Mouse (Mus musculus): Measurements from ENCODE around the gene Csdc2. TPM values are rescaled to one million over a fixed set of nuclear protein-coding genes. Genes with fewer than 3 reads are reported as not detected.
A peak's percentile ranks its signal among the peaks of the same experiment; 100 is the strongest.

Csdc2 gene
- polyA plus RNA-seq, 1 experiment from 2014 or later: 18.0 TPM

GRCm38 (mm10) chr15:81933986-81934385 is 2.6 kb upstream of the Csdc2 start:
- H3K27ac ChIP-seq (ENCODE audit: low read depth, low read length): no peak overlapping the region
- H3K36me3 ChIP-seq (ENCODE audit: control insufficient read depth, insufficient read depth, low read length): no peaks in the 10 kb centered on the region
- no peaks in the 10 kb centered on the region for H3K9me3 ChIP-seq (ENCODE audit: control insufficient read depth, low read length)
- ATAC-seq (ENCODE audit: low FRiP score) (no peak), DNase-seq (ENCODE audit: low spot score, missing footprints) (no peak)
- peaks cover 9% of the 10 kb centered on the region; the same call in 1 of the 2 replicates for H3K4me1 ChIP-seq (ENCODE audit: control insufficient read depth, insufficient read depth, low read length)
- H3K9ac ChIP-seq (ENCODE audit: low read length): no peak overlapping the region
- WGBS: 83% methylated on average over 1 of the region's 1 CpGs
- H3K27me3 ChIP-seq (ENCODE audit: control insufficient read depth, insufficient read depth, low read length): no peaks in the 10 kb centered on the region
- no peak overlapping the region for H3K4me2 ChIP-seq
- H3K4me3 ChIP-seq (ENCODE audit: low read depth, low read length): no peak overlapping the region

DNA sequence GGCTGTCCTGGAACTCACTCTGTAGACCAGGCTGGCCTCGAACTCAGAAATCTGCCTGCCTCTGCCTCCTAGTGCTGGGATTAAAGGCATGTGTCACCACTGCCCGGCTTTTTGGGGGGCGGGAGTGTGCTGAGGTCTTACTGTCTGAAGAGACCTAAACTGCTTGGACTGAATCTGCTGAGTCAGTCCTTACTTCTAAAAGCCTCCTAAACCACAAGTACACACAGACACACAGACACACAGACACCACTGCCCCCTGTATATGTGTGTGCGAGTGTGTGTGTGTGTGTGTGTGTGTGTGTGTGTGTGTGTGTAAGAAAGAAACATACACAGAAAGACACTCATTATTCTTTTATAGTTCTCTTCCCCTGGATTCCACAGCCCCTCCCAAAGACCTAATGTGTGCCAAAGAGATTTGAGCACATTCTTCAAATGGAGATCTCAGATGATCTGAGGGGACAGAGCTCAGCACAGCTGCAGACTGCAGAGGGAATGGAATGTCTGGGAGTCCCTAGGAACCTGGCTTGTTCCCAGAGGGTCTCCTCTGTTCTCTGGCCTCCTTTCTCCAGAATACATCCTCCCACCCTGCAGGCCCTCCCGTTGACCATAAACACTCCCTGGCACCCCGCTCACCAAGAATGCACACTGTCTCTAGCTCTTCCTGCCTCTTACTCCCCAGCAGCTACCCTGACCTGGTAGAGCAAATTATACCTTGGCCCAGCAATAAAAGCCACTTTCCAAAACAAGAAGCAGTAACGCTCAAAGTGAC is 506 bp upstream of the Csdc2 start:
- ATAC-seq (ENCODE audit: low FRiP score): no peak; the same call in 1 of the 2 replicates
- WGBS: 57% methylated on average over 7 of the region's 7 CpGs

DNA sequence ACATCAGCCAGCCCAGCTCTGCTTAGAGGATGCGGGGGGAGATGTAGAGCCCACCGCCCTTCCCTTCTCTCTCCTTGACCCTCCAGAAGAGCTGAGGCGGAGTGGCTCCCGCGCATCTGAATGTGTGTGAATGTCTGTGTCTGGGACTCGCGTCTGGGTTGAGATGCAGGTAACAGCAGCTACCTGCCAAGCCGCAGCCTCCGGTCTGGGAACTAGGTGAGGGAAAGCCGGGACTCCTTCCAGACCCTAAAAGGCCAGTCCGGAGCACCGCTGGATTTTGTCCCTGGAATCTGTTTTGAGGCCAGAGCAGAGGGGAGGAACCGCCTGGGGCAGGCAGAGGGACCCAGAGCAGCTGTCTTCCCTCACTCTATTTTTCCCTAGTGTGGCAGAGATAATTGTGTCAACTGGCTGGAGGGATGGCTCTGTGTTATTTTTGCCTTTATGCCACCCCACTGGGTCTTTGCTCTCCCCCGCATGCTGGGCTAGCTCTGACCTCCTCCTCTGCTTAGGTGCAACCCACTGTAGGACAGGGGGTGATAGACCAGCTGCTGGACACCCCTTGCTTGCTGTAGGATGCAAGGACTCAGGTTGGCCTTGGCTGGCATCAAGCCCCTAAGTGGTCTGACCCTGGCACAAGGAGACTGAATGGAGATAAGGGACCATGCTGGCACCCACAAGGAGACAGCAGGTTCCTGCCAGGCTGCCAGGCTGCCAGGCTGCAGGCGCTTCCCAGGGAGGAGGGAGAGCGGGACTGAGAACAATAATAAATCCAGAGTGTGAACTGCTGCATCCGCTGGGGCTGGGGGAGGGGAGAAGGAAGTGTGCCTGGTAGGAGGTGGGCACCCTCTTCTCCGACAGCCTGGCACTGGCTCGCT is 776 bp downstream of the Csdc2 start:
- H3K4me2 ChIP-seq: peak overlapping the region; percentile 48
- H3K9ac ChIP-seq (ENCODE audit: low read length): peak overlapping the region; percentile 56
- 8% methylated on average over 19 of the region's 19 CpGs for WGBS
- no peaks in the 10 kb centered on the region for H3K36me3 ChIP-seq (ENCODE audit: control insufficient read depth, insufficient read depth, low read length)
- peak overlapping the region; percentile 41 for H3K4me3 ChIP-seq (ENCODE audit: low read depth, low read length)
- no peak overlapping the region for H3K27ac ChIP-seq (ENCODE audit: low read depth, low read length)
- H3K4me1 ChIP-seq (ENCODE audit: control insufficient read depth, insufficient read depth, low read length): peaks cover 10% of the 10 kb centered on the region
- no peaks in the 10 kb centered on the region for H3K27me3 ChIP-seq (ENCODE audit: control insufficient read depth, insufficient read depth, low read length)
- H3K9me3 ChIP-seq (ENCODE audit: control insufficient read depth, low read length): no peaks in the 10 kb centered on the region
- peak; percentile 35 for ATAC-seq (ENCODE audit: low FRiP score)
- peak; percentile 94 for DNase-seq (ENCODE audit: low spot score, missing footprints)

More for the DNA sequence above, 506 bp upstream of the Csdc2 start:
- Histone ChIP-seq H3K4me3 (ENCODE audit: low read depth, low read length) (peak overlapping the region; percentile 41; the same call in 1 of the 2 replicates), H3K4me2 (peak overlapping the region; percentile 48), H3K36me3 (ENCODE audit: control insufficient read depth, insufficient read depth, low read length) (no peaks in the 10 kb centered on the region), H3K27ac (ENCODE audit: low read depth, low read length) (no peak overlapping the region), H3K9me3 (ENCODE audit: control insufficient read depth, low read length) (no peaks in the 10 kb centered on the region), H3K4me1 (ENCODE audit: control insufficient read depth, insufficient read depth, low read length) (peaks cover 9% of the 10 kb centered on the region; the same call in 1 of the 2 replicates), H3K27me3 (ENCODE audit: control insufficient read depth, insufficient read depth, low read length) (no peaks in the 10 kb centered on the region), H3K9ac (ENCODE audit: low read length) (peak overlapping the region; percentile 56)
- no peak for DNase-seq (ENCODE audit: low spot score, missing footprints)

DNA sequence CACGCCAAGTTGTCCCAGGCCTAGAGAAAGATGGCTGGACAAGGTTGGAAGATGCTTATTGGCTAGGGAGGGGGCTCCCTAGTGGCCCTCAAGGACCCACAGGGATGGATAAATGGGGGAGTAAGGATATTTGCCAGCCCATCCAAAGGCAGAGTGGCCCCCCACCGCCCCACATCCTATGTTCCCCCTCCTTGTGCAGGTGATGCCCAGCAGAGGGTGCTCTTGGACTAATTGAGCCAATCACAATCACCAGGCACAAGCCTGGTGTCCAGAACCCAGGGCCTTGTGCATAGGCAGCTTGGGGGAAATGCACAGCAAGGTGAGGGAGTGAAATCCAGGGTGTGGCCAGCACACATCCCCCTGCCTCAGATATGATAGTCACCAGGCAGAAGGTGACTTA is 1.7 kb downstream of the Csdc2 start:
- 35% methylated on average over 2 of the region's 2 CpGs for WGBS
- no peak overlapping the region for H3K4me2 ChIP-seq
- no peaks in the 10 kb centered on the region for H3K27me3 ChIP-seq (ENCODE audit: control insufficient read depth, insufficient read depth, low read length)
- H3K9me3 ChIP-seq (ENCODE audit: control insufficient read depth, low read length): no peaks in the 10 kb centered on the region
- DNase-seq (ENCODE audit: low spot score, missing footprints) (no peak), ATAC-seq (ENCODE audit: low FRiP score) (peak; percentile 38; the same call in 1 of the 2 replicates)
- no peak overlapping the region for H3K9ac ChIP-seq (ENCODE audit: low read length)
- H3K4me3 ChIP-seq (ENCODE audit: low read depth, low read length): no peak overlapping the region
- H3K36me3 ChIP-seq (ENCODE audit: control insufficient read depth, insufficient read depth, low read length): no peaks in the 10 kb centered on the region
- no peak overlapping the region for H3K27ac ChIP-seq (ENCODE audit: low read depth, low read length)
- peaks cover 17% of the 10 kb centered on the region for H3K4me1 ChIP-seq (ENCODE audit: control insufficient read depth, insufficient read depth, low read length)

DNA sequence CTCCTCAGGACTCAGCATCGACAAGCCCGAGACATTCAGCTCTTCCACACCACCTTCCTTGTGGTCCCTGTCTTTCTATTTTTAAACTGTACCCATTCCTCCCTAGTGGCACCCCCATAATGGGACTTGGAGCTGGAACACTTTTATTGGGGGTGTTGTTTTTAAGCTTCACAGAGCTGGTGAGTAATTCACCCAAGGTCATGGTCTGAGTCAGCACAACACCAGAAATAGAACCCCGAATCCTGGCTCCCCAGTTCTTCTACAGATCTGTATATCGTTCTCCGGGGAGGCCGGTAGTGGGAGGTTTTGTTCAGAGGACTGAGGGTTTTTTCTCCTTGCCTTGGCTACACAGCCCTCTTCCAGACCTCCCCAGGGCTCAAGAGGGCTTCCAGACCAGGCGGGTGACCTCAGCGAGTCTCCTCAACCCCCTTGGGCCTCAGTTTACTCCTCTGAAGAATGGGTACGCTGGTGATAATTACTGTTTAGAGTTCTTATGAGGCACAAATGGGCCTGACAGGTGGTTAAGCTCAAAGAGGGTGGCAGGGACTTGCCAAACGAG is 2.7 kb downstream of the Csdc2 start:
- H3K9ac ChIP-seq (ENCODE audit: low read length): no peak overlapping the region
- peaks cover 21% of the 10 kb centered on the region for H3K4me1 ChIP-seq (ENCODE audit: control insufficient read depth, insufficient read depth, low read length)
- no peak overlapping the region for H3K27ac ChIP-seq (ENCODE audit: low read depth, low read length)
- DNase-seq (ENCODE audit: low spot score, missing footprints) (no peak), ATAC-seq (ENCODE audit: low FRiP score) (no peak)
- 91% methylated on average over 10 of the region's 10 CpGs for WGBS
- H3K27me3 ChIP-seq (ENCODE audit: control insufficient read depth, insufficient read depth, low read length): no peaks in the 10 kb centered on the region
- H3K9me3 ChIP-seq (ENCODE audit: control insufficient read depth, low read length): no peaks in the 10 kb centered on the region
- no peak overlapping the region for H3K4me2 ChIP-seq
- no peaks in the 10 kb centered on the region for H3K36me3 ChIP-seq (ENCODE audit: control insufficient read depth, insufficient read depth, low read length)
- no peak overlapping the region for H3K4me3 ChIP-seq (ENCODE audit: low read depth, low read length)

DNA sequence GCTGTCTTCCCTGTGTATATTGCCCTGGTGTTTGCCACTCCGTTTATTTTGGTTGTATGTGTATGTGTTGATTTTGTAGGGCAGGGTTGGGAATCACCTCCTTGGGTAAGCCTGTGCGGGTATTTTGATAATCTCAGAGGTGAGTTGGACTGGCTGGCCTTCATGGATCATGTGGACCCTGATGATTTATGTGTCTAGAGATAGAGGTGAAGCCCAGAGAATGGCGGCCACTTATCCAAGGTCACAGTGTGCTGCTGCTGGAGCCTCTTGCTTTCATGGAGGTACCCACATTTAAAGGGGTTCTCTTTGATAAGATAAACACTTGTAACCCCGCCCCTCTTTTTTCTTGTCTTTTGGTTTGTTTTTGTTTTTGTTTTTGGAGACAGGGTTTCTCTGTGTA is 3.2 kb downstream of the Csdc2 start:
- no peak overlapping the region for H3K4me2 ChIP-seq
- no peaks in the 10 kb centered on the region for H3K9me3 ChIP-seq (ENCODE audit: control insufficient read depth, low read length)
- no peaks in the 10 kb centered on the region for H3K36me3 ChIP-seq (ENCODE audit: control insufficient read depth, insufficient read depth, low read length)
- ATAC-seq (ENCODE audit: low FRiP score) (no peak), DNase-seq (ENCODE audit: low spot score, missing footprints) (no peak)
- no peak overlapping the region for H3K27ac ChIP-seq (ENCODE audit: low read depth, low read length)
- 91% methylated on average over 4 of the region's 4 CpGs for WGBS
- H3K9ac ChIP-seq (ENCODE audit: low read length): no peak overlapping the region
- H3K4me3 ChIP-seq (ENCODE audit: low read depth, low read length): no peak overlapping the region
- H3K4me1 ChIP-seq (ENCODE audit: control insufficient read depth, insufficient read depth, low read length): peaks cover 21% of the 10 kb centered on the region
- no peaks in the 10 kb centered on the region for H3K27me3 ChIP-seq (ENCODE audit: control insufficient read depth, insufficient read depth, low read length)

DNA sequence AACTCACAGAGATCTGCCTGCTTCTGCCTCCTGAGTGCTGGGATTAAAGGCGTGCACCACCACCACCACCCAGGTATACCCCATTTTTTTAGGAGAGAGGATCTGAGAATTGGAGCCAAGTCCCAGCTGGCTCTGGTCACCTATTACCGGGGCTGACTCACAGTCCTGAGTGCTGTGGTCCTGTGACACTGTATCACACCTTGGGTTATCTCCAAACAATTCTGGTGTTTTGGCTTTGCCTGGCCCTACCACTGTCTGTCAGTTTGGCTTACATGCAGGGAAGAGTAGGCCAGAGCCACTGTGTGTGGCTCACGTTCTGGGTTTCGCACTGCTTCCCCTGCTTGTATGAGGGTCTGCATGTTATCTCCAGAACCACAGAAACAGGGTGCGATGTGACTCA is 3.7 kb downstream of the Csdc2 start:
- no peaks in the 10 kb centered on the region for H3K9me3 ChIP-seq (ENCODE audit: control insufficient read depth, low read length)
- H3K4me2 ChIP-seq: no peak overlapping the region
- peaks cover 21% of the 10 kb centered on the region for H3K4me1 ChIP-seq (ENCODE audit: control insufficient read depth, insufficient read depth, low read length)
- H3K36me3 ChIP-seq (ENCODE audit: control insufficient read depth, insufficient read depth, low read length): no peaks in the 10 kb centered on the region
- no peak overlapping the region for H3K9ac ChIP-seq (ENCODE audit: low read length)
- H3K4me3 ChIP-seq (ENCODE audit: low read depth, low read length): no peak overlapping the region
- H3K27me3 ChIP-seq (ENCODE audit: control insufficient read depth, insufficient read depth, low read length): no peaks in the 10 kb centered on the region
- ATAC-seq (ENCODE audit: low FRiP score): no peak
- H3K27ac ChIP-seq (ENCODE audit: low read depth, low read length): no peak overlapping the region
- DNase-seq (ENCODE audit: low spot score, missing footprints): no peak
- 92% methylated on average over 5 of the region's 5 CpGs for WGBS

DNA sequence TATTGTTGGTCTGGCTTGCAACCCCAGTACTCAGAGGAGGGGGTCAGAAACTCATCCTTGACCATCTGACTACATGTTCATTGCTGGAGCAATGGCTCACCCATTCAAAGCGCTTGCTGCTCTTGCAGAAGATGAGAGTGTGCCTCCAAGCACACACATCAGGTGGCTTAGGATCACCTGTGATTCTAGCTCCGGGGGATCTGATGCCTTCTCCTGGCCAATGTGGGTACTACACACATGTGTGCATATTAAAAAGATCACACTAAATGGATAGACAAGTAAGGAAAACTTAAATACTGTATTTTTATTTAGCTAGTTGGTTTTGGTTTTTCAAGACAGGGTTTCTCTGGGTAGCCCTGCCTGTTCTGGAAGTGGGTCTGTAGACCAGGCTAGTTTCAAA is 4.5 kb downstream of the Csdc2 start:
- Histone ChIP-seq H3K9me3 (ENCODE audit: control insufficient read depth, low read length) (no peaks in the 10 kb centered on the region), H3K4me1 (ENCODE audit: control insufficient read depth, insufficient read depth, low read length) (peaks cover 21% of the 10 kb centered on the region), H3K27ac (ENCODE audit: low read depth, low read length) (no peak overlapping the region), H3K27me3 (ENCODE audit: control insufficient read depth, insufficient read depth, low read length) (no peaks in the 10 kb centered on the region), H3K9ac (ENCODE audit: low read length) (no peak overlapping the region), H3K36me3 (ENCODE audit: control insufficient read depth, insufficient read depth, low read length) (no peaks in the 10 kb centered on the region), H3K4me3 (ENCODE audit: low read depth, low read length) (no peak overlapping the region), H3K4me2 (no peak overlapping the region)
- WGBS: 95% methylated on average over 2 of the region's 2 CpGs
- ATAC-seq (ENCODE audit: low FRiP score): no peak
- no peak for DNase-seq (ENCODE audit: low spot score, missing footprints)

Measured in midbrain, embryonic 11.5 days (tissue).